Mouse (Mus musculus): ENCODE data around the gene Vgll2. TPM values are rescaled to one million over a fixed set of nuclear protein-coding genes. Genes with fewer than 3 reads are reported as not detected.

Gene Vgll2
- not detected in 2 replicates for polyA plus RNA-seq (2012; rRNA removed)

DNA sequence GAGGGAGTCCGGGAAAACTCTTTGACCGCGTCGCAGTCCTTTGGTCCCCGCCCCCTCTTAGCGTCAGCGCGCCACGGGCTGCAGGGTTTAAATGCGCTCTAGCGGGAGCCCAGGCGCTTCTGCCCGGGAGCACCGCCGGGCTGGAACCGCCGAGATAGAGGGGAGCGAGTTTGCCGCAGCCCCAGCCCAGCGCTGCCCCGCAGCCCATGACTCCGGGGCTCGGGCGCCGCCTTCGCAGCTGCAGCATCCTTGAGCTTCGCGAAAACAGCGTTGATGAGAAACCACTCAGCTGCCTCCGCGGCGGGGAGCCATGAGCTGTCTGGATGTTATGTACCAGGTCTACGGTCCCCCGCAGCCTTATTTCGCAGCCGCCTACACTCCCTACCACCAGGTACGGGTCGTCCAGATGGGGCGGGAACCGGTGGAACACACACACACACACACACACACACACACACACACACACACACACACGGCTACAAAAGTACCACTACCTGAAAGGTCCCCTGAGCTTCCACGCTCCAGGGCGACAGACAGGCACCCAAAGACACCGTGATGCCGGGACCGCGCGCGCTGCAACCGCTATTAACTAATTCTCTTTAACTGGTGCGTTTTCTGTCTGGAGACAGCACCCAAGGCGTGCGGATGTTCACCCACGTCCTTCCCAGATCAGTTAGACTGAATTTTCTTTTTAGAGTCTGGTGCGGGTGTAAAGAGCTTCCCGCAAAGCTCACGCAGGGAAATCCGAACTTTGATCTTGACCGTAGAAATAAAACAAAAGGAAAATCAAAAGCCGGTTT is at the start of gene Vgll2:
Gene Vgll2, plus strand, starts transcription at position 90 of the 800 bp plus-strand sequence.
- WGBS, result 3% methylated on average over 60 of the region's 60 CpGs
- peaks cover 9% of the 10 kb centered on the region; the same call in 1 of the 2 replicates for H3K27me3 ChIP-seq (ENCODE audit: control insufficient read depth, insufficient read depth, low read length)

DNA sequence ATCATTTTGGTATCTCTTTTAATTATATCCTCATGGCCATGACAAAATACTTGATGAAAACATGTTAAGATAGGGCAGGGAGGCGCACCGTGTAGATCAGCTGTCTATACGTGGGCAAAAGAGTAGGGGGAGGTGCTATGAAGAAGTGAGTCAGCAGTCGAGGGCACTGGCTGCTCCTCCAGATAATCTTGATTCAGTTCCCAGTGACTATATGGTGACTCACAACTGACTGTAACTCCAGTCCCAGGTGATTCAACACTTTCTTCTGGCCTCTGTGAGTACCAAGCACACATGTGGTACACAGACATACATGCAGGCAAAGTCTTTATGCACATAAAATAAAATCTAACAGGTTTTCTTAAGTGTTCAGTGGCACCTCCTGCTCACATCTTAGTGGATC is 47.2 kb upstream of the Vgll2 start:
- Histone ChIP-seq H3K27me3 (ENCODE audit: control insufficient read depth, insufficient read depth, low read length) (no peaks in the 10 kb centered on the region), H3K4me3 (ENCODE audit: extremely low read depth, insufficient read depth, insufficient read length) (no peak overlapping the region), H3K27ac (ENCODE audit: insufficient read depth, low read length) (no peak overlapping the region), H3K4me1 (ENCODE audit: control insufficient read depth, insufficient read depth, insufficient read length) (no peaks in the 10 kb centered on the region), H3K36me3 (ENCODE audit: control insufficient read depth, insufficient read depth, low read length) (no peaks in the 10 kb centered on the region)
- TF ChIP-seq CTCF (IDR thresholded peaks at IDR 0.05; ENCODE audit: extremely low read depth, insufficient read depth, insufficient read length, insufficient replicate concordance) (no peak), POLR2A (IDR thresholded peaks at IDR 0.05; ENCODE audit: low read depth, low read length) (no peak)
- WGBS, result 73% methylated on average over 4 of the region's 4 CpGs
- DNase-seq (ENCODE audit: low read depth in 1 of 2, low spot score in 2 of 2), result no peak

More for the DNA sequence above, at the start of gene Vgll2:
- Histone ChIP-seq H3K4me3 (ENCODE audit: extremely low read depth, insufficient read depth, insufficient read length) (no peak within 1 kb of the TSS), H3K36me3 (ENCODE audit: control insufficient read depth, insufficient read depth, low read length) (no peaks in the 10 kb centered on the region), H3K27ac (ENCODE audit: insufficient read depth, low read length) (no peak within 1 kb of the TSS), H3K4me1 (ENCODE audit: control insufficient read depth, insufficient read depth, insufficient read length) (no peaks in the 10 kb centered on the region)
- TF ChIP-seq CTCF (IDR thresholded peaks at IDR 0.05; ENCODE audit: extremely low read depth, insufficient read depth, insufficient read length, insufficient replicate concordance) (no peak), POLR2A (IDR thresholded peaks at IDR 0.05; ENCODE audit: low read depth, low read length) (no peak)
- no peak for DNase-seq (ENCODE audit: low read depth in 1 of 2, low spot score in 2 of 2)

DNA sequence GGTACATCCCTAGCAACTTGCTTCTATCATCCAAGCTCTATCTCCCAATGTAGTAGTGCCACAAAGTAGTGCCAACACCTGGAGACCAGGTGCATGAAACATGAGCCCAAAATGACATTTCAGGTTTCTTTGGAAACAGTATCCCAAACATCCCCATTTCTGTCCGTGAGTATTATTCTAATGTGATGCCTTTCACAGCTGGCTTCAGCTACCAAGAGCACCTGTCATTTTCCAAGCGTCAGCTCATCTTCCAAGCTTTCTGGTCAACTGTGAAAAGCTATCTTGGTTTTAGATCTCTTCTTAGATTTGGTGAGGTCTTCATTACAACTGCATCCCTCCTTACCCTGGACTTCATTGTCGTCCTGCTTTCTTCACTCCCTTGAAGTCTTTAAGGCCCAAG is 46.7 kb upstream of the Vgll2 start:
- H3K4me1 ChIP-seq (ENCODE audit: control insufficient read depth, insufficient read depth, insufficient read length), result no peaks in the 10 kb centered on the region
- no peaks in the 10 kb centered on the region for H3K27me3 ChIP-seq (ENCODE audit: control insufficient read depth, insufficient read depth, low read length)
- no peak overlapping the region for H3K4me3 ChIP-seq (ENCODE audit: extremely low read depth, insufficient read depth, insufficient read length)
- DNase-seq (ENCODE audit: low read depth in 1 of 2, low spot score in 2 of 2), result no peak
- H3K27ac ChIP-seq (ENCODE audit: insufficient read depth, low read length), result no peak overlapping the region
- H3K36me3 ChIP-seq (ENCODE audit: control insufficient read depth, insufficient read depth, low read length), result no peaks in the 10 kb centered on the region
- TF ChIP-seq CTCF (IDR thresholded peaks at IDR 0.05; ENCODE audit: extremely low read depth, insufficient read depth, insufficient read length, insufficient replicate concordance) (no peak), POLR2A (IDR thresholded peaks at IDR 0.05; ENCODE audit: low read depth, low read length) (no peak)
- 86% methylated on average over 3 of the region's 3 CpGs for WGBS

DNA sequence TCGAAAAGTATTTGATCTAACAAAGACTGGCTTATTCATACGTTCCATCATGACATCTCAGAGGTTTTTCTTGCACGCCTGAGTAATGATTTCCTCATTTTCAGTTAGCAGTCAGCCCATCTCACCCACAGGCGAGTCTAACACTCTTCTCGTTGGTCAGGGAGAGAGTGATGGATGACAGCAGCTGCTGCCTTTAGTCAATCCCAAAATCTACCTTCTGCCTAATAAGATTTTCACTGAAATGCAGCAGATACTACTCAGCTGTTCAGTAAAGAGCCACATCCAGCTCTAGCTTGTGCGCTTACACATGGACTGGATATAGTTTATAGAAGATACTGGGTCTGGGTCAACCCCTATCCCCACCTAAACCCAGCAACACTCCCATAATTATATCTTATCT is 40.7 kb upstream of the Vgll2 start:
- no peak for TF ChIP-seq POLR2A (IDR thresholded peaks at IDR 0.05; ENCODE audit: low read depth, low read length)
- TF ChIP-seq CTCF (IDR thresholded peaks at IDR 0.05; ENCODE audit: extremely low read depth, insufficient read depth, insufficient read length, insufficient replicate concordance), result no peak

GRCm38 (mm10) chr10:51982395-51982794 is 39.9 kb upstream of the Vgll2 start:
- no peaks in the 10 kb centered on the region for H3K4me1 ChIP-seq (ENCODE audit: control insufficient read depth, insufficient read depth, insufficient read length)
- no peaks in the 10 kb centered on the region for H3K36me3 ChIP-seq (ENCODE audit: control insufficient read depth, insufficient read depth, low read length)
- no peaks in the 10 kb centered on the region for H3K27me3 ChIP-seq (ENCODE audit: control insufficient read depth, insufficient read depth, low read length)
- 79% methylated on average over 6 of the region's 6 CpGs for WGBS
- H3K27ac ChIP-seq (ENCODE audit: insufficient read depth, low read length), result no peak overlapping the region
- no peak for DNase-seq (ENCODE audit: low read depth in 1 of 2, low spot score in 2 of 2)
- TF ChIP-seq POLR2A (IDR thresholded peaks at IDR 0.05; ENCODE audit: low read depth, low read length), result no peak
- TF ChIP-seq CTCF (IDR thresholded peaks at IDR 0.05; ENCODE audit: extremely low read depth, insufficient read depth, insufficient read length, insufficient replicate concordance), result no peak
- H3K4me3 ChIP-seq (ENCODE audit: extremely low read depth, insufficient read depth, insufficient read length), result no peak overlapping the region

More for the DNA sequence above, 40.7 kb upstream of the Vgll2 start:
- no peak for DNase-seq (ENCODE audit: low read depth in 1 of 2, low spot score in 2 of 2)
- WGBS, result 67% methylated on average over 6 of the region's 6 CpGs
- Histone ChIP-seq H3K4me1 (ENCODE audit: control insufficient read depth, insufficient read depth, insufficient read length) (no peaks in the 10 kb centered on the region), H3K4me3 (ENCODE audit: extremely low read depth, insufficient read depth, insufficient read length) (no peak overlapping the region), H3K27ac (ENCODE audit: insufficient read depth, low read length) (no peak overlapping the region), H3K36me3 (ENCODE audit: control insufficient read depth, insufficient read depth, low read length) (no peaks in the 10 kb centered on the region), H3K27me3 (ENCODE audit: control insufficient read depth, insufficient read depth, low read length) (no peaks in the 10 kb centered on the region)

- 88% methylated on average over 1 of the region's 1 CpGs for WGBS
- no peaks in the 10 kb centered on the region for H3K36me3 ChIP-seq (ENCODE audit: control insufficient read depth, insufficient read depth, low read length)
These were observed 3.8 kb upstream of the Vgll2 start for GRCm38 (mm10) chr10:52018471-52018870.

GRCm38 (mm10) chr10:52021231-52021630 is 1.1 kb upstream of the Vgll2 start:
- TF ChIP-seq POLR2A (IDR thresholded peaks at IDR 0.05; ENCODE audit: low read depth, low read length), result no peak
- TF ChIP-seq CTCF (IDR thresholded peaks at IDR 0.05; ENCODE audit: extremely low read depth, insufficient read depth, insufficient read length, insufficient replicate concordance), result no peak
- H3K27ac ChIP-seq (ENCODE audit: insufficient read depth, low read length), result no peak overlapping the region
- no peaks in the 10 kb centered on the region for H3K36me3 ChIP-seq (ENCODE audit: control insufficient read depth, insufficient read depth, low read length)
- H3K4me1 ChIP-seq (ENCODE audit: control insufficient read depth, insufficient read depth, insufficient read length), result no peaks in the 10 kb centered on the region
- no peak for DNase-seq (ENCODE audit: low read depth in 1 of 2, low spot score in 2 of 2)
- peaks cover 9% of the 10 kb centered on the region; the same call in 1 of the 2 replicates for H3K27me3 ChIP-seq (ENCODE audit: control insufficient read depth, insufficient read depth, low read length)
- WGBS, result 8% methylated on average over 9 of the region's 9 CpGs
- H3K4me3 ChIP-seq (ENCODE audit: extremely low read depth, insufficient read depth, insufficient read length), result no peak overlapping the region

More at GRCm38 (mm10) chr10:52018471-52018870, 3.8 kb upstream of the Vgll2 start:
- no peak overlapping the region for H3K4me3 ChIP-seq (ENCODE audit: extremely low read depth, insufficient read depth, insufficient read length)
- TF ChIP-seq POLR2A (IDR thresholded peaks at IDR 0.05; ENCODE audit: low read depth, low read length) (no peak), CTCF (IDR thresholded peaks at IDR 0.05; ENCODE audit: extremely low read depth, insufficient read depth, insufficient read length, insufficient replicate concordance) (no peak)
- no peak for DNase-seq (ENCODE audit: low read depth in 1 of 2, low spot score in 2 of 2)
- no peak overlapping the region for H3K27ac ChIP-seq (ENCODE audit: insufficient read depth, low read length)
- no peaks in the 10 kb centered on the region for H3K4me1 ChIP-seq (ENCODE audit: control insufficient read depth, insufficient read depth, insufficient read length)
- H3K27me3 ChIP-seq (ENCODE audit: control insufficient read depth, insufficient read depth, low read length), result peaks cover 9% of the 10 kb centered on the region; the same call in 1 of the 2 replicates

Measured in spleen, adult 2 months (tissue).